Mouse (Mus musculus): ENCODE measurements around the gene Gpat3.

GRCm38 (mm10) chr5:100864438-100864837 is 18.9 kb downstream of the Gpat3 start:
- TF ChIP-seq CTCF (IDR thresholded peaks at IDR 0.05; ENCODE audit: borderline replicate concordance, insufficient read depth, low read length) (no peak), POLR2A (IDR thresholded peaks at IDR 0.05; ENCODE audit: low read depth, low read length) (no peak)

All from embryonic fibroblast, embryonic 13.5 days (primary cell).